Mouse (Mus musculus) brain, embryonic 18.5 days (tissue): ENCODE data around the gene Pus3.
"Not testable (repeated sequence)": the region's sequence is repeated elsewhere in the genome, so short reads cannot be mapped to it uniquely, and the experiment has no call there.

Source experiments
- DNase-seq: peaks from one replicate; pipeline ENCODE4 v3.0.0-alpha.2; 2012; ENCODE audit warnings: low read depth, low spot score

The Pus3 gene

DNA sequence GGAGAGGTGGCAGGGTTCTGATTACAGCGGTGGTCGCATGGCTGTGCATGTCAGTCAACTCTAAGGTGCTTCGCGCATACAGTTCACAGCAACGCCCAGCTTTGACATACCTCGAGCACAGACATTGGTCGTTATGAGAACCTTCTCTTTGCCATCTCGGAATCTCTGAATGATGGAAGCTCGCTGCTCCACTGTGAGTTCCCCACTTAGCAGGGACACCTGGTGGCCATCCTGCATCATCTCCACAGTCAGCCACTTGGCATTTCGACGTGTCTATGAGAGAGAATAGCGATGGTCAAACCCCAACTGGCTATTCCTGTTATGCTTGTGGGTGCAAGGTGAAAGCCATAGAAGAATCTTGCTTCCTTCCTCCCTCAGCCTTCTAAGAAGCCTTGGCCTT, 12.7 kb upstream of the Pus3 start:
- DNase-seq: no peak

DNA sequence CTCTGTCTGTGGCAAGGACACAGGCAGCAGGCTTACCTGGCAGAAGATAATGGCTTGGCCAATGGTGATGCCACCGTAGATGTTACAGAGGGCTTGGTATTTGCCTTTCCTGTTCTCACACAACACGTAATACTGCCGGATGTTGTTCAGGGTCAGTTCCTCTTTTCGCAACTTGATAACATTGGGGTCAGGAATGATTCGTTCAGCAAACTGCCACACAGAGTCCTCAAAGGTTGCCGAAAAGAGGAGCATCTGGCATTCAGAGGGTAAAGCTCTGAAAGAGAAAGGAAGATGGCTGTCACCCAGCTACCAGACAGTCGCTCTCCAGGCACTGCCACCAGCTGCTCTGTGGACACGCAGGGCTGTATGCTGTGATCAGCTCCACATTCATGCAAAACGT, 11.7 kb upstream of the Pus3 start:
- DNase-seq: no peak

DNA sequence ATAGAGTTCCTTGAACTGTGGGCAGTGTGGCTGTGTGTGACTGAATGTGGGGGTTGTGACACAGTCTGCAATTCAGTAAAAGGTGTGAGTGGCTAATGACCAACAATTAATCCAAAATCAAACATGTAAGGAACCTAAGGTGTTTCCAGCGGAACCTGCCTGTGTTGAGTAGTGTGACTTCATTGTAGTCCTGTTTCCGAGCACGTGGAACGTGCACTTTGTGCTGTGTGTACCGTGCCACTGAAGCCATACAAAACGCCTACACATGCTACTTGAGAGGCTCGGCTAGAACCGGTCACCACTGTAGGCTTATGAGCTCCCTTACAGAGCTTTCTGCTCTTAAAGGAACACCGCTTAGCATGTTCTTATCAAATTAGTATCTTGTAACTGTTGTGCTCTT, 9.9 kb upstream of the Pus3 start:
- DNase-seq: no peak

DNA sequence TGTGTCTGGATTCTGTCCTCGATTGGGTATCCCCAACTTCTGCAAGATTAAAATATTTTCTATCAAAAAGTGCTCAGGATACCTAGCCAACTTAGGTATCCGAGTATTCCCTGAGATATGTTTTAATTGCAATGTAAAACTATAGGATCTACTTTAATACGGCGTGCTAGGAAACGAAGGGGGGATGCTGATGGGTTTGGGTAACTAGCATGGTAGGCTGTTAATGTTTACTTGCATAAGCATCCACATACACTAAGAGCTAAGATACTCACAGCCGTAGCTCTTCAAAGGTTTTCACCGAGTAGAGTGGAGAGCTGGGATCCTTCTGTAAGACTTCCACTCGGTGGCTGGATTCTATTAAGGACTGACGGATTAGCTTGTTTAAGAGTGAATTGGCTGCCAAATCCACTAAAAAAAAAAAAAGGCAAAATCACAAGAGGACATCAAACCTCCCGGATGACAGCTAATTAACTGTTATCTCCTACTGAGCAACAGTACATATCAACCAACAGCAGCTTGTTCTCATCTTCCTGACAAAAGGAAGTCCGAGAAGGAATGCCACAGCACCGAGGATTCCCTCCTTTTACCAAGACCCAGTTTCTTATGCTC, 1.8 kb upstream of the Pus3 start:
- DNase-seq: no peak

DNA sequence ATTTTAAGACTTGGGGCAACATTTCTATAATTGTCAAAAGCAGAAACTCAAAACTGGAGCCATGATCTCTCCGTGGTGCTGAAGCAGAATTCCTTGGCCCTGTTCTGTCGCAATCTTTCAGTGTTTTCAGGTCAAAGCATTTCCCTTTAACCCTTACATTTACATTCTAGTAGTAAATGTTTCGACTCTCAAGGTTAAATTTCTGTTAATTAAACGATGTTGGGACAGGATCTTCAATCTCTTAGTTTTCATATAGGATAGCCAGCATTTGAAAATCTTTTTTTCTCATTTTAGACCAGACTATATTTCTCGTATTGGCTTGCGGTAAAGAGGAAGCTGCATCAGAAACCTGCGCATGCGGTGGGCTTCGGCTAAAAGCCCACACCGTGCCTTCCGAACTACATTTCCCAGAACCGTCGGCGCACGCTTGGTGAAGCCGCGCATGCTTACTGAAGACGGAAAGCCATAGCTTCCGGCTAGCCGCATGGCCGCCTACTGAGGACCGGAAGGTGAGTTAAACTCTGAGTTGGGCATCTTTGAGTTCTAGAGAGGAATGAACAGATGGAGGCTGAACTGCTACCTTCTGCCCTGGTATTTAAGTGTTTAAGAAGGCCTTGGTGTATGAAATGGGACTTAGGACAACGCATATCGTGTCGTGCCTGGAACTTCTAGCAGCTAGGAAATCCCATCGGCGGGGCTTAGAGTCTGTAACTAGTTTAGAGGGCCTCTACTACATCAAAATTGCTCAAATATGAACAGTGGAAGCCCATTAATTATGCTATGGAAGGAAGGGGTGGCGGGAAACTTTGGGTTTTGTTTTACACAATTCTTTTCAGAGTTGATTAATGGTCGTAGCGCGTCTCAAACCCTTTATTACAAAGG, 855 bp downstream of the Pus3 start:
- peak; percentile 84 for DNase-seq

DNA sequence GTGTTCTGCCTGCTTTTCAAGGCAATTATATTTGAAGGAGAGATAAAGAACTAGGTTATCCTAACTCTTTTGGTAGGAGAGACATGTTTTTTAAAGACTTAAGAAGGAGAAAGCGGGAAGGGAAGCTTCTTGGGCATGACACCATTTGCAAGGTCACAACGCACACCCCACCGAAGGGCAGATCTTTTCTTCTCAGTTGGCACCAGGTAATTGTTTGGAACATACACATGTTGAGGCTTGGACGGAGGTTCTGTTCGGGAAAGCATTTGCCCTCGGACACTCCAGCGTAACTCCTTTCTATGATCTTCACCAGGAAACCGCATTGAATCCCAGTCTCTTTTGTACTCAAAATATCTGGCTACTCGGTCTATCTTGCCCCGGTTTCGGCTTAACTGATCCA, 2.7 kb downstream of the Pus3 start:
- no peak for DNase-seq

DNA sequence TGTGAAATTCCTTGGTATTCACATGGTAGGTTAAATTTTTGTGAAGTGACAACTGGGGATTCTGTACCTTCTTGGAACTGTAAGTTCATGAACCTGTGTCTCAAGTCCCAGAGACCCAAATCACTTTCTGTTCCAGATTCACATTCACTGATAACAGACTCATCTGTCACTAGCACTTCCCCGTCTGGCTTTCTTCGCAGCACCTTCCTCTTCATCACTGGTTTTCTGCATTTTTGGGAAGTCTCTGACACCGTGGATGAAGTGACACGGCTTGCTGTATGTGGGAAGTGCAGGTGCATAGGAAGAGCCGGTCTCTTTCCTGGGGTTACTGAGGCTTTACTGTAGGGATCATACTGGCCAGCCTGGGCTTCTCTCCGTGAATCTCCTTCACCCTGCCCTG, 3.2 kb downstream of the Pus3 start:
- no peak for DNase-seq

DNA sequence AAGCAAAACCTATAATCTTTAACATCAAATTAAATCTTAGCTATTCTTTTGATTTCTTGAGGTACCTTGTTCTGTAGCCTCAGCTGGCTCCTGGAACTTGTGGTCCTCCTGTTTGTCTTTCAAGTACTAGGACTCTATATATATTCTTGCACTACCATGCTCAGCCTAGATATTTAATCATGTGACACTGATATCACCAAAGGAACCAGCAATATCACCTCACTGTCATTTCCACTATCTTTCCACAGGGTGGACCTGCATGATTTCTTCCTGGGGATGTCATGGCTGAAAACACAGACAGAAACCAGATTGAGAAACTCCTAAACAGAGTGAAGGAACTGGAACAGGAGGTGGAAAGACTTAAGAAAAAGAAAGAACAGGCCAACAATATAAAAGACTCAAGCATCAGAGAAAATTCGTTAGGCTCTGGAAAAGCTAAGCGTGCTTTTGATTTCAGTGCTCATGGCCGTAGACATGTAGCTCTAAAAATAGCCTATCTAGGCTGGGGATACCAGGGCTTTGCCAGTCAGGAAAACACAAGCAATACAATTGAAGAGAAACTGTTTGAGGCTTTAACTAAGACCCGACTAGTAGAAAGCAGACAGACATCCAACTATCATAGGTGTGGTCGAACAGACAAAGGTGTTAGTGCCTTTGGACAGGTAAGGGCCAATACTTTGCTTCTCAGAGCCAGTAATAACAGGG, 6.3 kb downstream of the Pus3 start:
- DNase-seq: no peak

DNA sequence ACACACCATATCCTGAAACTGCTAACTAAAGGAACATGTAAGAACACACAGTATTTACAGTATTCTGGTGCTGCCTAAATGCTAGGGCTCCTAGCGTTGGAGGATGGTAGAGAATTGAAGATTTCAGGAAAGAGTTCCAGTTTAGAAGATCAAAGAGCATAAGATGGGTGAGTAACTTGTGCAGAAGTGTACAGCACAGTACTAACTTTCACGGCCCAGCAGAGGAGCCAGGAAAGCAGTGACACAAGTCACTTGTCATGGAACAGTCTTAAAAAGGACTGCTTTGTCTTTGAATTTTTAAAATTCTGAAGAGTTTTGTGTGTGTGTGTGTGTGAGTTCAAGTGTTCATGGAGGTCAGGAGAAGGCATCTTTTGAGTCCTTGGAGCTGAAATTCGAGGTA, 9.6 kb downstream of the Pus3 start:
- DNase-seq: no peak

DNA sequence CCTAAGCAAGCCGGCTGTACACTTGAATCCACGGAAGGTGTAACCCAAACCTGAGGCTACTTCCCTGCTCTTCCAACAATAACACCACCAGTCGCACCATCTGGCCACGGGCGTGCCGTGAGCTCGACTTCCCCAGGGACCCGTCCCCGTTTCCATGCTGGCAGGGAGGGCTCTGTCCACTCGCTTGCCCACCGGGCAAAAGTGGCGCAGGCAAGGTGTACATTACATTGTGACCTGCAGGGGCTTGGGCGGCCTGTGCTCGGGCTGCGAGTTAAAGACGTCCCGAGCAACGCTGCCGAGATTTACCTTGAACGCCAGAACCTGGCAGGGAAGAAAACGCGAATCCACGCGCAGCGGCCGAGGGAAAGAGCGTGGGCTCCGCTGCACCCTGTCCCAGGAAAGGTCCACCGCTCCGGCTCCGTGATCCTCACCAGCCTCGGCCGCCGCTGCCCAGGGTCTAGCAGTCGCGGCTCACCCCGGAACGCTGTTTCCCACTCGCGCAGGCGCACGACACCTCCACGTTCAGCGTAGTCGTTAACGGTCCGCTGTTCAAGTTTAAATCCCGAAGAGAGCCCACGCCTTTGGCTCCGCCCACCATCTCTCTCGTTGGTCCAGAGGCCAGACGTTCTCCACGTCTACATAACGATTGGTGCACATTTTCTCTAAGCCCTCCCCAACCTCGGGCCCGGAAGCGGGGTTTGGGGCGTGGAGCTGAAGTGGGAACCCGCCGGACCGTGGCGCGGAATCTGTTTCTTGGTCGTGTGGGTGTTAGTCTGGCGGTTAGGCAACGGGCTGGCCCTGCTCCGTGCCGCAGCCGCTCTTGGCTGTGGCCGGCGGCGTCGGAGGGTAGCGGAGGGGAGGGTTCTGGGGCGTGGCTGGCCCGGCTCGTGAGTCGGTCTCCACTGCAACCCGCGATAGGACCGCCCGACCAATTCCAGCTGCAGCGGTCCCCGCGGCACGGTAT, 11.5 kb downstream of the Pus3 start, which contains the start of the genes Pate2 and Hyls1:
Gene Pate2, plus strand, starts transcription at position 714 of the 964 bp plus-strand sequence.
Gene Hyls1, minus strand, starts transcription at position 828 of the 964 bp plus-strand sequence.
- DNase-seq: peak; percentile 94

DNA sequence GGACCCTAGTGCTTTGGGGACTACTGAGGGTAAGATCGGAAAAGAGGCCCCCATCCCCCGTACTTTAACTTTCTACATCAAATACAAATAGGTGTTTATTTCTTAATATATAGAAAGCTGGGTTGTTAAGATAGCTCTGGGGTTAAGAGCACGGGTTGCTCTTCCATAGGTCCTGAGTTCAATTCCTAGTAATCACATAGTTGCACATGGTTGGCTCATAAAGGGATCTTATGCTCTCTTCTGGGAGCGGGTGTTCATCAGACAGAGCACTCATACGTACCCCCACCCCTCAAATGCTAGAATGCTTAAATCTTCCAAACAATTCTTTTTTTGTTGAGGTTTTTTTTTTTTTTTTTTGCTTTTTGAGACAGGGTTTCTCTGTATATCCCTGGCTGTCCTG, 12.3 kb downstream of the Pus3 start:
- no peak for DNase-seq

DNA sequence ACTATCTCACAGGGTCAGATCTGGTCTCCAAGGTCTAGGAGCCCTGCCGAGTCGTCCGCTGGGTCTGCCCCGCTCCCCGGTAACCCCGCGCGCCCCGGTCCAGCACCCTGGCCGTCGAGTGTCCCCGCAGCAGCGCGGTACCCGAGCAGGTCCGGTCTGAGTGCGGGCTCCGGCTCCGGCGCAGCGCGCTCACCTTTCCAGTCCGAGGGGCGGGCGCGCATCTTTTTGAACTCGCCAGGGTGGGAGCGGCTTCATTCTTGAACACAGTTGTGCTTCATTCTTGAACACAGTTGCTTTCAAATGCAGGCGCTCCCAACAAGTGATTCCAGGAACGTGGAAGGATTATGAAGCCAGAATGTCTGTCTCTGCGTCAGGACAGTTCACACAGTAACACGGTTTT, 16.0 kb downstream of the Pus3 start:
- no peak for DNase-seq

DNA sequence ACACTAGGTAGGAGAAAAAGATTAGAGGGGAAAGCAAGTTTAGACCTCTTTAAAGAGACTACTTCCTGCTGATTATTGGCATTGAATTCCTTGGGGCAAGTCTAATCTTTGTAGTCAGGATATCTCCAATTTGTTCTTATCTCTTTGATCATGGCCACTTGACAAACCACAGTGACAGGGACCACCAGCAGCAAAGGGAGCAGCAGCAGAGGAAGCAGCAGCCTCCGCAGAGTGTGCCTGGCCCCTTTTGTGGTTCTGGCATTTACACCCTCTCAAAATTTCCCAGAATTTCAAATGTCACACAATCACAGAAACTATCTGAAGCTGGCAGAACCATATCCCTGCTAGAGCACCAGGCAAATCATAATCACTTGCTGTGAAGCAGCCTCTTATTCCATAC, 29.3 kb downstream of the Pus3 start:
- DNase-seq: no peak

DNA sequence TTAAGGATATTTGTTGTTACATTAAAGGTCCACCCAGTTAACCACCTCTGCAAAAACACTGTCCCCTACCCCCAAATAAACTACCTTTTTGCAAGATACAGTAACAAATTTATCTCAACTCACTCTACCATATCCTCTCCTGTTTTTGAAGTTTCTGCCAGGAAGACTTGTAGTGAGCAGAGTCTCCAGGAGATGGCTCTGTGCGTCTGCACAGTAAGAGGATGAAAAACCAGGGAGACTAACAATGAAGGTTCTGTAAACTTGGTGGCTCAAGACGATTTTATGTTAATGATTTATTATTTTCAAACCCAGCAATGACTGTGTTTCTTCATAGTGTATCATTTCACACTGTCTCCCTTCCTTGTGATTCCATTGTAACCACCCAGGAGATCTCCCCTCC, 34.5 kb downstream of the Pus3 start:
- no peak for DNase-seq

DNA sequence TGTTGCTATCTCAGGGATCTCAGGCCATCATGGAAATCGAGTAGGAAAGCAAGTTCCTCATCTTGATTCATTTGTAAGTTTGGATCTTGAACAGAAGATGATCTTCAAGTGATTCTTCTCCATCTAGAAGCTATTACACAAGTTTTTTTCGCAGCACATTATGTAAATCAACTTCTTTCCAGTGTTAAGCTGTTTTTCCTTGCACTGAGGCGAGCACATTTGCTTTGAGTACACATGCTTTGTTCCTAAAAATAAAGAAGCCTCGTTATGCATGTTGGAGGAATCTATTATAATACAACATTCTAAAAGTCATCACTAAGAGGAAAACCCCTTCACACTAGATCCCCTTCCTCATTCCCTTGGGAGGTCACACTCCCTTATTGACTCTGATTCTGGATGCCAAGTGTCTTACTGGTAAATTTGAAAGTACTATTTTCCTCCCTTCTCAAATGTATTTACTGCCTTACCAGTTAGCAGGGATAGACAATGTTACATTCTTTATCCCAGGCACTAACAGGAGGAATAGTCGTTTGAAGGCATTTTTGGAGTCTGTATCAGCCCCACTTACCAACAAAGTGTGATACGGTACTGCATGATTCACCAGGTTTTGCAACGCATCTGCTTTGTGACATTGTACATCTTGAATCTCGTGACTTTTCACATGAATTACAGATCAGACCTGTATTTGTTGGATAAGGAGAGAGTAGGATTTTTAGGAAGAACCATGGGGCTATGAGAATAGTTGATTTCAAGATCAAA, 49.4 kb downstream of the Pus3 start:
- no peak for DNase-seq

DNA sequence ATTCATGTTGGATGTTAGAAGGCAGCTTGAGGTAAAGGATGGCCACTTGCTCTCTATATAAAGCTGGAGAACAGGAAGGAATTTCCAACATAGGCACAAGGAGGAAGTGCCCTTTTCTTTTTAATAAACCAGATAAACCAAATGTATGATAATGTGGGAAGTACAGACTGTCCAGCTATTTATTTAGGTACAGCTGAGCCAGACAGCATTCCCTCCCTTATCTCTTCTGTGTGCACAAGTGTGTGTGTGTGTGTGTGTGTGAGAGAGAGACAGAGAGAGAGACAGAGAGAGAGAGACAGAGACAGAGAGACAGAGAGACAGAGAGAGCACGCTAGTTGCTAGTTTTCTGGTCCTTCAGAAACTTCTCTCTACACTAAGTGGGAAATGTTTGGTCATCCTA, 53.4 kb downstream of the Pus3 start, which contains the start of gene Pate4:
Gene Pate4, minus strand, starts transcription at position 101 of the 400 bp plus-strand sequence.
- DNase-seq: no peak

DNA sequence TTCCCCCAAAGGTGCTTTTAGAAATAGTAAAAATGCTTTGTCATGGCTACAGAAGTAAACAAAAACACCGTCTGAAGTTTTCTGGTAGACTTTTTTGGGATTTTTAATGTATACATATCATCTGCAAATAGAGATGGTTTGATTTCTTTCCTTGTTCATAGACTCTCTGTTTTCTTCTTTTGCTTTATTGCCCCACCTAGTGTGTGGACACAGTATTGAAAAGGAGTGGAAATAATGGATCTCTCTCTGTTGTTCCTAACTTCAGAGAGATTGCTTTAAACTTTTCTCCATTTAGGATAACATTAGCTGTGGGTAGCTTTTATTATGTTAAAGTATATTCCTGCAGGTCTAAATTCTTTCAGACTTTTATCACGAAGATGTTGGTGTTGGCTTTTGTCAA, 55.6 kb downstream of the Pus3 start:
- DNase-seq: no peak

DNA sequence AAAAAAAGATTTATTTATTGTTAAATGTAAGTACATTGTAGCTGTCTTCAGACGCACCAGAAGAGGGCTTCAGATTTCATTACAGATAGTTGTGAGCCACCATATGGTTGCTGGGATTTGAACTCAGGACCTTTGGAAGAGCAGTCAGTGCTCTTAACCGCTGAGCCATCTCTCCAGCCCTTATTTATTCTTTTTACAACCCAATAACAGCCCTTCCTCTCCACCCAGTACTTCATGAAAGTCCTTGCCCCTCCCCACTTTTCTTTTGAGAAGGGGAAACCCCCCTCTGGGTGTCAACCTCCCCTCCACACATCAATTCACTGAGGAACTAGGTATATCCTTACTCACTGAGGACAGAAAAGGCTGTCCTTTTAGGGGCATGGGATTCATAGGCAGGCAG, 58.4 kb downstream of the Pus3 start:
- DNase-seq: not testable (repeated sequence)
